Comparison of ENCODE assay signal across 25 mouse cellular contexts in genomic region chr12:43919114-43919513, GRCm38 (mm10).
"Had no signal": no experiment of that assay in that cellular context is flagged by ENCODE, and none has a peak within 500 bp of the region (broad histone marks: within the 10 kb centered on the region; RNA-seq: fewer than 3 reads in every experiment).

No protein-coding gene starts in this region.

- H3K4me1 ChIP-seq: kidney, embryonic 15.5 days; limb, embryonic 10.5 days; limb, embryonic 13.5 days; liver, embryonic 12.5 days; liver, embryonic 15.5 days; lung, embryonic 15.5 days; megakaryocyte, embryonic 14.5 days; midbrain, embryonic 12.5 days had no signal

- H3K36me3 ChIP-seq: kidney, embryonic 15.5 days; limb, embryonic 10.5 days; limb, embryonic 13.5 days; liver, embryonic 12.5 days; liver, embryonic 15.5 days; lung, embryonic 15.5 days; midbrain, embryonic 12.5 days; neural tube, embryonic 13.5 days had no signal

- ATAC-seq: liver, embryonic 12.5 days had no signal

- H3K27ac ChIP-seq: kidney, embryonic 15.5 days; limb, embryonic 10.5 days; limb, embryonic 13.5 days; liver, embryonic 12.5 days; liver, embryonic 15.5 days; lung, embryonic 15.5 days; midbrain, embryonic 12.5 days; neural tube, embryonic 13.5 days had no signal

- DNase-seq: kidney, adult 11 months; kidney, adult 8-10 months; kidney, postnatal 10 days; kidney, postnatal 36 days; layer of hippocampus, postnatal 36 days; liver; lung, adult 18-20 months; lung, postnatal 10 days; lung, postnatal 36 days; retina, postnatal 1 day; right cerebral cortex, postnatal 25 days; spleen, adult 18-20 months; thymus, adult 2 months; thymus, postnatal 14 days; thymus, postnatal 4 days had no signal

- H3K27me3 ChIP-seq: kidney, embryonic 15.5 days; limb, embryonic 13.5 days; liver, embryonic 12.5 days; liver, embryonic 15.5 days; lung, embryonic 15.5 days; megakaryocyte, embryonic 14.5 days; midbrain, embryonic 12.5 days; neural tube, embryonic 13.5 days had no signal

- H3K4me2 ChIP-seq: kidney, embryonic 15.5 days; limb, embryonic 13.5 days; liver, embryonic 12.5 days; liver, embryonic 15.5 days; lung, embryonic 15.5 days; midbrain, embryonic 12.5 days; neural tube, embryonic 13.5 days had no signal

- H3K9ac ChIP-seq: kidney, embryonic 15.5 days; limb, embryonic 13.5 days; liver, embryonic 12.5 days; liver, embryonic 15.5 days; lung, embryonic 15.5 days; midbrain, embryonic 12.5 days; neural tube, embryonic 13.5 days had no signal

- H3K9me3 ChIP-seq: kidney, embryonic 15.5 days; limb, embryonic 10.5 days; limb, embryonic 13.5 days; liver, embryonic 12.5 days; liver, embryonic 15.5 days; lung, embryonic 15.5 days; megakaryocyte, embryonic 14.5 days; midbrain, embryonic 12.5 days; neural tube, embryonic 13.5 days had no signal

- H3K4me3 ChIP-seq: kidney, embryonic 15.5 days; limb, embryonic 10.5 days; limb, embryonic 13.5 days; liver, embryonic 12.5 days; liver, embryonic 15.5 days; lung, embryonic 15.5 days; megakaryocyte, embryonic 14.5 days; midbrain, embryonic 12.5 days; myocyte; neural tube, embryonic 13.5 days had no signal
